Comparison of ENCODE assay signal across 8 mouse cellular contexts in the genomic region with DNA sequence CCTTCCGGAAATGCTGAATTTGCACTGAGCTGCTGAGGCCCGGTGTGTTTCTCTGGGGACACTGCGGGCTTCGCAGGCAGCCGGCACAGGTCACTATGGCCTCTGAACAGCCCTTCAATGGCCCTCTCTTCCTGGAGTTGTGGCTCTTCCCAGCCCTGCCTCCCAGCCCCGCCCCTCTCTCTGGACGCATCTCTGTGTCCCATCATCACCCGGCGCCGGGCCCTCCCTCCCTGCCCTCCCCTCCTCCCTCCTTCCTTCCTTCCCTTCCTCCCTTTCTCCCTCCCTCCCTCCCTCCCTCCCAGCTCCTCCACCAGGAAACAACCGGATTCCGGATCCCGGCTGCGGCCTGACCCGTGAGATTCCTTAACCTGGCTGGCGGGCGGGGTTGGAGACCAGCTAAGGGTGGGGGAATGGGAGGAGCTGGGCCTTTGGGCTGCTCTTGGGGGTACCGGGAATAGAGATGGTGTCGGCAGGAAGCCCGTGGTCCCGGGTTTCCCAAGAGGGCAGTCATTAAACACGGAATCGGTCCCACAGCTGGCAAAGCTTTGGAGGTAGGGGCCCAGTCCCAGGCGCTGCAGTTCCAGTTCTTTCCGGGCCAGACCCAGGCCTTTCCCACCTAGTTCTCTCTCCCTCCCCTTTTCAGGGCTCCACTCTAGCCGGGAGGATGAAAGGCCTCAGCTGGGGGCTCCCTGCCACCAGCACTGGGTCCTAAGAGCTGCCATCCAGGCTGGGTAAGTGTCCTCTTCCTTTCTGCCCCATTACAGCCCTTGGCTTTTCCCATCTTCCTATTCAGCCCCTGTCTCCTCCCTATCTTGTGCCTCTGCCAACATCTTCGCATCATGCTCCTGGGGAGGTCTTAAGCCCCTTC. TPM values are rescaled to one million over a fixed set of nuclear protein-coding genes. Genes with fewer than 3 reads are reported as not detected.
DNase-seq lines count a peak whose midpoint lies in the region; ATAC-seq and TF ChIP-seq lines count a peak whose summit lies in the region.

A gene (plus strand): TSS at position 224 of the 868 bp plus-strand sequence.
A gene (plus strand): TSS at position 288 of the 868 bp plus-strand sequence.

- H3K27me3 ChIP-seq in hindbrain, embryonic 16.5 days (replicated peaks; ENCODE audit: control insufficient read depth, insufficient read depth, low read length) = no peaks in the 10 kb centered on the region

- intact Hi-C loops in left cerebral cortex, postnatal 10 days (cut with DNase I) = no loop called here

- no peak for TF ChIP-seq CTCF in cortical plate, adult 2 months (IDR thresholded peaks at IDR 0.05; ENCODE audit: extremely low read depth, insufficient read depth, low read length)

- no peaks in the 10 kb centered on the region for H3K36me3 ChIP-seq in hindbrain, embryonic 16.5 days (ENCODE audit: control insufficient read depth, insufficient read depth, low read length)

- under 1% methylated on average over 27 of the region's 27 CpGs for WGBS in hindbrain, embryonic 16.5 days

- TF ChIP-seq POLR2A in cortical plate, adult 2 months (IDR thresholded peaks at IDR 0.05; ENCODE audit: extremely low read depth, insufficient read depth, low read length) = peak; percentile 80; the same call in 1 of the 2 replicates

- H3K4me2 ChIP-seq in hindbrain, embryonic 16.5 days (ENCODE audit: low read length) = peak within 1 kb of the TSS; percentile 77

- H3K4me3 ChIP-seq in cortical plate, adult 2 months (ENCODE audit: insufficient read depth, low read length) = peak within 1 kb of the TSS; percentile 94
- H3K4me3 ChIP-seq in hindbrain, embryonic 16.5 days (ENCODE audit: low read length) = peak within 1 kb of the TSS; percentile 61

- H3K4me1 ChIP-seq in cortical plate, adult 2 months (ENCODE audit: control insufficient read depth, insufficient read depth, low read length) = peaks cover 8% of the 10 kb centered on the region
- H3K4me1 ChIP-seq in hindbrain, embryonic 16.5 days (ENCODE audit: control insufficient read depth, insufficient read depth, low read depth, low read length) = peaks cover 21% of the 10 kb centered on the region

- peak within 1 kb of the TSS; percentile 77 for H3K9ac ChIP-seq in hindbrain, embryonic 16.5 days (ENCODE audit: low read depth, low read length)

- H3K9me3 ChIP-seq in hindbrain, embryonic 16.5 days (ENCODE audit: control insufficient read depth, low read length) = no peaks in the 10 kb centered on the region

- ATAC-seq in hindbrain, embryonic 16.5 days = peak; percentile 89
- ATAC-seq in megakaryocyte, adult 5-6 weeks (ENCODE audit: poor library complexity, severe bottlenecking) = peak; percentile 90

- peak within 1 kb of the TSS; percentile 60 for H3K27ac ChIP-seq in cortical plate, adult 2 months (ENCODE audit: insufficient read depth, low read length)
- peak within 1 kb of the TSS; percentile 91 for H3K27ac ChIP-seq in hindbrain, embryonic 16.5 days (ENCODE audit: low read depth, low read length)

- peak; percentile 72 to 74 for DNase-seq in adrenal gland, adult 18-20 months (ENCODE audit: low spot score in 2 of 2)
- DNase-seq in gastrocnemius, adult 8-10 months (ENCODE audit: low spot score in 2 of 2) = peak; percentile 75 to 76
- DNase-seq in left cerebral cortex, postnatal 10 days (ENCODE audit: extremely low spot score in 1 of 2, low spot score in 2 of 2) = peak; percentile 63 to 94
- peak; percentile 64 to 74 for DNase-seq in right cerebral cortex, adult 2 months (ENCODE audit: low spot score in 2 of 2)
- DNase-seq in yolk sac, embryonic 10.5 days (ENCODE audit: low spot score) = peak; percentile 96

RNA-seq across cellular contexts. Expression of the first gene that starts in this region (rescaled TPM):
- total RNA-seq in adrenal gland, adult 18-20 months (2021) = 10 to 100 TPM; 53.1 to 59.3 TPM
- 109 and 115 TPM in 2 replicates for polyA plus RNA-seq in cortical plate, adult 2 months (2012; rRNA removed)
- 10 to 100 TPM; 23.8 to 31.4 (median 26.8) TPM for total RNA-seq in gastrocnemius, adult 8-10 months (2022)
- polyA plus RNA-seq in hindbrain, embryonic 16.5 days (2015; fragmentation: Nextera tagmentation; extraction: Ambion mirVana) = 4.8 and 5.9 TPM in 2 replicates
- 10 to 100 TPM; 83.0 to 84.4 TPM for total RNA-seq in left cerebral cortex, postnatal 10 days (2021)
- total RNA-seq in megakaryocyte, adult 5-6 weeks (2015) = 2.1 and 3.0 TPM in 2 replicates
- 4.4 and 6.2 TPM in 2 replicates for total RNA-seq in megakaryocyte, adult 5-6 weeks (2017)

RNA-seq across cellular contexts. Expression of the second gene that starts in this region (rescaled TPM):
- 1 to 10 TPM; 1.2 to 3.9 TPM for total RNA-seq in adrenal gland, adult 18-20 months (2021)
- polyA plus RNA-seq in cortical plate, adult 2 months (2012; rRNA removed) = 0.15 and 0.50 TPM in 2 replicates
- total RNA-seq in gastrocnemius, adult 8-10 months (2022) = 1 to 10 TPM in 3 of 4 experiments, under 1 TPM in 1; 0.83 to 7.4 (median 3.1) TPM
- 0.14 TPM in 1 of 2 replicates, not detected in the other for polyA plus RNA-seq in hindbrain, embryonic 16.5 days (2015; fragmentation: Nextera tagmentation; extraction: Ambion mirVana)
- 1 to 10 TPM in 1 of 2 experiments, not detected in 1; 1.9 TPM for total RNA-seq in left cerebral cortex, postnatal 10 days (2021)
- total RNA-seq in megakaryocyte, adult 5-6 weeks (2015) = not detected in 2 replicates
- not detected in 2 replicates for total RNA-seq in megakaryocyte, adult 5-6 weeks (2017)

Comparison
In these comparisons a context has a peak if more than half of its experiments do, and no peak if none do; other contexts are left out.
1. Peak in every context shown above with its lines: DNase-seq, ATAC-seq, H3K4me3 ChIP-seq and H3K27ac ChIP-seq.
2. RNA of the first gene that starts in this region (polyA plus RNA-seq): 109 to 115 TPM in cortical plate, adult 2 months; 4.8 to 5.9 TPM in hindbrain, embryonic 16.5 days; every median in the first group is over 10 times any median in the second.